Mouse (Mus musculus) neural tube, embryonic 10.5 days (tissue): ENCODE results near the gene Casr.
A peak's percentile ranks its signal among the peaks of the same experiment; 100 is the strongest.

Experiments used
- DNase-seq: peaks from one replicate; pipeline ENCODE4 v3.0.0-alpha.2; 2017; ENCODE audit warnings: low spot score; ENCODE audit errors: extremely low spot score

The Casr gene

GRCm38 (mm10) chr16:36561386-36562338 lies at the start of gene Casr:
Gene Casr (minus strand): TSS chr16:36562141.
- peak; percentile 48 for DNase-seq

GRCm38 (mm10) chr16:36602632-36603031 lies 40.7 kb upstream of the Casr start:
- no peak for DNase-seq

- no peak for DNase-seq
These were observed 36.3 kb upstream of the Casr start for GRCm38 (mm10) chr16:36598265-36598664.

GRCm38 (mm10) chr16:36596671-36597410 lies 34.9 kb upstream of the Casr start:
- DNase-seq = no peak

GRCm38 (mm10) chr16:36589898-36590297 lies 28.0 kb upstream of the Casr start:
- DNase-seq = no peak

GRCm38 (mm10) chr16:36587971-36588370 lies 26.0 kb upstream of the Casr start:
- DNase-seq = no peak

- no peak for DNase-seq
These were observed 20.1 kb upstream of the Casr start for GRCm38 (mm10) chr16:36582073-36582472.

- no peak for DNase-seq
These were observed 10.0 kb upstream of the Casr start for GRCm38 (mm10) chr16:36571942-36572341.

- DNase-seq = no peak
These were observed 2.4 kb downstream of the Casr start for GRCm38 (mm10) chr16:36559573-36559972.

GRCm38 (mm10) chr16:36555672-36556165 lies 6.2 kb downstream of the Casr start:
- DNase-seq = no peak

GRCm38 (mm10) chr16:36553624-36554023 lies 8.3 kb downstream of the Casr start:
- DNase-seq = no peak

- DNase-seq = no peak
These were observed 16.6 kb downstream of the Casr start for GRCm38 (mm10) chr16:36545333-36545732.

- DNase-seq = no peak
These were observed 18.9 kb downstream of the Casr start for GRCm38 (mm10) chr16:36543091-36543490.

GRCm38 (mm10) chr16:36540834-36541233 lies 21.1 kb downstream of the Casr start:
- DNase-seq = no peak

GRCm38 (mm10) chr16:36532981-36533687 lies 28.8 kb downstream of the Casr start:
- DNase-seq = no peak

- DNase-seq = no peak
These were observed 29.9 kb downstream of the Casr start for GRCm38 (mm10) chr16:36532046-36532445.

GRCm38 (mm10) chr16:36531630-36532029 lies 30.3 kb downstream of the Casr start:
- no peak for DNase-seq

- DNase-seq = no peak
These were observed 31.1 kb downstream of the Casr start for GRCm38 (mm10) chr16:36530566-36531552.

- no peak for DNase-seq
These were observed 33.1 kb downstream of the Casr start for GRCm38 (mm10) chr16:36528822-36529221.

GRCm38 (mm10) chr16:36526596-36527282 lies 35.2 kb downstream of the Casr start:
- DNase-seq = no peak
